ENCODE assay signal across 15 mouse cellular contexts in the genomic region with DNA sequence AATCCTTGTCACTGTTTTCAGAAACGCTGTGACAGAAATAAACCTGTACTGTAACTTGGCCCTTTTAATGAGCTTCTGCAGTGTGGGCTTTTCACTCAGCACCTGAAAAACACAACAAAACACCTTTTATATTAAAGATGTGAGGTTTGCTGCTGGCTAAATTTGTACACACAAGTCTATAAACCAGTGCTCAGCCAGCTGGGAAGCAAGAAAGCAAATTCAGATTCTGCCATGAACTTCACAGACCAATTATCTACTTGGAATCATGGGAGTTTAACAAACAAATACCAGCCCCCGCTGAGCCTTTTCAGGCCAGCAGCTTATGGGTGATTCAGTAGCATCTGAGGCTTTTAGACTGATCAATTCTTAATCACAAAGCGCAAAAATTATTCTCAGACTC.
DNase-seq lines count a peak whose midpoint lies in the region; ATAC-seq and TF ChIP-seq lines count a peak whose summit lies in the region.
"Had no signal": no experiment of that assay in that cellular context is flagged by ENCODE, and none has a peak within 500 bp of the region (broad histone marks: within the 10 kb centered on the region; RNA-seq: fewer than 3 reads in every experiment).

No protein-coding gene starts in this region.

- no peak for ATAC-seq in kidney, embryonic 16.5 days (ENCODE audit: low FRiP score, low TSS enrichment)
- ATAC-seq: inflammation-experienced regulatory T-cells, adult 6 months; Patski had no signal

- no peak for TF ChIP-seq CTCF in cortical plate, adult 2 months (IDR thresholded peaks at IDR 0.05; ENCODE audit: extremely low read depth, insufficient read depth, low read length)

- no peak for TF ChIP-seq POLR2A in cortical plate, adult 2 months (IDR thresholded peaks at IDR 0.05; ENCODE audit: extremely low read depth, insufficient read depth, low read length)

- no peaks in the 10 kb centered on the region for H3K36me3 ChIP-seq in kidney, embryonic 16.5 days (ENCODE audit: insufficient read depth, low read length)
- H3K36me3 ChIP-seq: heart, embryonic 10.5 days; stomach, embryonic 15.5 days had no signal

- H3K9me3 ChIP-seq in kidney, embryonic 16.5 days (ENCODE audit: low read length) = no peaks in the 10 kb centered on the region
- H3K9me3 ChIP-seq: heart, embryonic 10.5 days; stomach, embryonic 15.5 days had no signal

- peaks cover 3% of the 10 kb centered on the region; the same call in 1 of the 2 replicates for H3K4me1 ChIP-seq in cortical plate, adult 2 months (ENCODE audit: control insufficient read depth, insufficient read depth, low read length)
- H3K4me1 ChIP-seq in kidney, embryonic 16.5 days (ENCODE audit: insufficient read depth, low read length) = no peaks in the 10 kb centered on the region
- H3K4me1 ChIP-seq: heart, embryonic 10.5 days; stomach, embryonic 15.5 days had no signal

- WGBS in kidney, embryonic 16.5 days = 63% methylated on average over 3 of the region's 3 CpGs

- no peak overlapping the region for H3K4me3 ChIP-seq in cortical plate, adult 2 months (ENCODE audit: insufficient read depth, low read length)
- H3K4me3 ChIP-seq in kidney, embryonic 16.5 days (ENCODE audit: low read length) = no peak overlapping the region
- H3K4me3 ChIP-seq: heart, embryonic 10.5 days; stomach, embryonic 15.5 days had no signal

- H3K4me2 ChIP-seq in kidney, embryonic 16.5 days (replicated peaks; ENCODE audit: low read depth, low read length) = no peak overlapping the region
- H3K4me2 ChIP-seq: stomach, embryonic 15.5 days had no signal

- H3K27ac ChIP-seq in cortical plate, adult 2 months (ENCODE audit: insufficient read depth, low read length) = 0 out of 2 replicates have a peak overlapping the region, but pooled peaks have one; percentile 65
- H3K27ac ChIP-seq in kidney, embryonic 16.5 days (ENCODE audit: low read length) = no peak overlapping the region
- H3K27ac ChIP-seq: heart, embryonic 10.5 days; stomach, embryonic 15.5 days had no signal

- no peak overlapping the region for H3K9ac ChIP-seq in kidney, embryonic 16.5 days (replicated peaks; ENCODE audit: low read length)
- H3K9ac ChIP-seq: stomach, embryonic 15.5 days had no signal

- no peaks in the 10 kb centered on the region for H3K27me3 ChIP-seq in kidney, embryonic 16.5 days (ENCODE audit: insufficient read depth, low read length)
- H3K27me3 ChIP-seq: Patski; stomach, embryonic 15.5 days had no signal

- peak; percentile 25 to 63 for DNase-seq in layer of hippocampus, adult 18-20 months (ENCODE audit: low spot score in 2 of 2)
- DNase-seq in layer of hippocampus, adult 9-10 months (ENCODE audit: low spot score) = no peak
- DNase-seq in forelimb bud, embryonic 11.5 days (ENCODE audit: low read depth, low spot score) = peak; percentile 44
- peak; percentile 42 to 52 for DNase-seq in layer of hippocampus, postnatal 14 days (ENCODE audit: low spot score in 2 of 2)
- DNase-seq in thymus, postnatal 36 days = no peak
- no peak for DNase-seq in c-Kit-positive CD71-positive TER-119-positive erythroid progenitor cells, embryonic 14.5 days (ENCODE audit: low spot score)
- DNase-seq: adrenal gland, postnatal 14 days; cerebellum, postnatal 25 days; lung, adult 18-20 months had no signal

Comparison
In these comparisons a context has a peak if more than half of its experiments do, and no peak if none do; other contexts are left out.
1. DNase-seq: peak in layer of hippocampus, adult 18-20 months (2 of 2), forelimb bud, embryonic 11.5 days (single experiment) and layer of hippocampus, postnatal 14 days (2 of 2); none in layer of hippocampus, adult 9-10 months (single experiment), thymus, postnatal 36 days (0 of 2) and c-Kit-positive CD71-positive TER-119-positive erythroid progenitor cells, embryonic 14.5 days (single experiment).